Mouse (Mus musculus) stomach, postnatal 0 days (tissue): ENCODE results near the gene Ccdc163.

Source experiments
- CTCF ChIP-seq: IDR thresholded peaks from 2 replicates; pipeline ENCODE4 v1.5.1; 2016; ENCODE audit warnings: antibody characterized with exemption, low read depth, mild to moderate bottlenecking, moderate library complexity
- EP300 ChIP-seq: optimal IDR thresholded peaks from 2 replicates; pipeline ENCODE3; 2016; ENCODE audit warnings: antibody characterized with exemption

DNA sequence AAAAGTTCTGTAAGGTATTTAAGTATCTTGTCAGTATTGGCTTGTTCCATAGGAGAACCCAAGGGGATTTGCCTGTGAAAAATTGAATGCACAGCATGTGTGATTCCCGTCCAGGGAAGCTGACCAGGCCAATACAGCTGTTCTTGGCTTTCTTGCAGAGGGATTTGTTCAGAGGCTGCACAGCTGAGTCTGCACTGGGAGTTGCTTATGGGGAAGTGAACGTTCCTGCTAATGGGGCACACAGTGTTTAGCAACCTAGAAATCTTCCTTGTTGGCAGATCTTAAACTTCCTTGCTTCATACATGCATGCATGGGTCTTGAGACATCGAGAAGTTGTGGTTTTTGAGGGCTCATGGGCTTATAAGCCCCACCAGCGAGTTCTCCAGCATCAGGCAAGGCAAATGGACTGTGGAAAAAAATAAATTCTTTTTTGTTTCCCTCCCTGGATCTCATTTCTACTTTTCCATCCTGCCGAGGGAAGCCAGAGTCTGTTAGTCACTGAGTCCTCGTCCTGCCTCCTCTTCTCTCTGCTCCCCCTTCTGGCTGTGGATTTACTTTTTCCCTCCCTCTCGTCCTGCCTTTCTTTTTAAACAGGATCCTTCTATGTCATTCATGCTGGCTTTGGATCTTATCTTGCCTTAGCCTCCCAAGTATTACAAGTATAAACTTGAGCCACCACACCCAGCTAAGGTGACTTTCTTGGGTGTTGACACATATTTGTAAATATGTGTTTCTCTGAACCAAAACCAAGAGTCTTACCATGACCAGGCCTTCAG is 79.9 kb downstream of the Ccdc163 start:
- TF ChIP-seq EP300, result no peak
- peak; percentile 63 for TF ChIP-seq CTCF
